Mouse (Mus musculus) layer of hippocampus, adult 9-10 months (tissue): Measurements from ENCODE around the gene Zmiz1.
A peak's percentile ranks its signal among the peaks of the same experiment; 100 is the strongest.

Experiments used
- DNase-seq: peaks from one replicate; pipeline ENCODE4 v3.0.0; 2022; ENCODE audit warnings: low spot score

Gene Zmiz1

GRCm38 (mm10) chr14:25515924-25516323, 56.9 kb downstream of the Zmiz1 start:
- DNase-seq: no peak

GRCm38 (mm10) chr14:25516640-25517591, 57.9 kb downstream of the Zmiz1 start:
- no peak for DNase-seq

GRCm38 (mm10) chr14:25518645-25519044, 59.7 kb downstream of the Zmiz1 start:
- DNase-seq: no peak

GRCm38 (mm10) chr14:25519656-25520055, 60.7 kb downstream of the Zmiz1 start:
- DNase-seq: no peak

GRCm38 (mm10) chr14:25520589-25520988, 61.6 kb downstream of the Zmiz1 start:
- DNase-seq: no peak

GRCm38 (mm10) chr14:25520991-25521390, 62.0 kb downstream of the Zmiz1 start:
- DNase-seq: no peak

GRCm38 (mm10) chr14:25521500-25521899, 62.5 kb downstream of the Zmiz1 start:
- DNase-seq: no peak

GRCm38 (mm10) chr14:25522415-25522814, 63.4 kb downstream of the Zmiz1 start:
- DNase-seq: no peak

- no peak for DNase-seq
These were observed 64.5 kb downstream of the Zmiz1 start for GRCm38 (mm10) chr14:25523230-25524110.

GRCm38 (mm10) chr14:25524111-25524495, 65.1 kb downstream of the Zmiz1 start:
- DNase-seq: no peak

- no peak for DNase-seq
These were observed 65.9 kb downstream of the Zmiz1 start for GRCm38 (mm10) chr14:25524884-25525283.

GRCm38 (mm10) chr14:25525729-25526128, 66.7 kb downstream of the Zmiz1 start:
- DNase-seq: no peak

- no peak for DNase-seq
These were observed 67.9 kb downstream of the Zmiz1 start for GRCm38 (mm10) chr14:25526872-25527271.

GRCm38 (mm10) chr14:25527321-25527720, 68.3 kb downstream of the Zmiz1 start:
- DNase-seq: peak; percentile 65

GRCm38 (mm10) chr14:25530342-25530741, 71.4 kb downstream of the Zmiz1 start:
- no peak for DNase-seq

GRCm38 (mm10) chr14:25530815-25531214, 71.8 kb downstream of the Zmiz1 start:
- no peak for DNase-seq

GRCm38 (mm10) chr14:25533010-25533409, 74.0 kb downstream of the Zmiz1 start:
- DNase-seq: no peak

- DNase-seq: no peak
These were observed 74.8 kb downstream of the Zmiz1 start for GRCm38 (mm10) chr14:25533631-25534395.

- DNase-seq: no peak
These were observed 75.4 kb downstream of the Zmiz1 start for GRCm38 (mm10) chr14:25534396-25534769.

- DNase-seq: no peak
These were observed 76.1 kb downstream of the Zmiz1 start for GRCm38 (mm10) chr14:25534918-25535582.

- DNase-seq: no peak
These were observed 76.6 kb downstream of the Zmiz1 start for GRCm38 (mm10) chr14:25535583-25535943.

GRCm38 (mm10) chr14:25536476-25536875, 77.5 kb downstream of the Zmiz1 start:
- no peak for DNase-seq
